Mouse (Mus musculus): Measurements from ENCODE around the gene Snx18.
A peak's percentile ranks its signal among the peaks of the same experiment; 100 is the strongest.

DNA sequence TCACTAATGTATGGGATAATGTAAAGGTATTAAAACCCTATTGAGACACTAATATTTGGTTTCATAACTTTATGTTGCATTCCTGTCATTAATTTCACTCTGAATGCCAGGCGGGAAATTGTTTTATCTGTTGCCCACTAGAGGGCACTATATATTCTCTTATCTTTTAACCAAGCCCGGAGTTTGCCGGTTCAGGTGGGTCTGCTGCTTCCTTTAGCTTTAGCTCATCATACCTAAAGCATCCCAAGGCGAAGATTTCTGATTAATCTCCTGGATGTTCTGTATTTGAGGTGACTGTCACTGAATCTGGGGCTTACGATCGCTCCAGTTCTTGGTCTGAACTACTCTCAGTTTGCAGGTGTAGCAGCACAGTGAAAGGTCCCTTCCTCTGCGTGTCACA, 20.6 kb upstream of the Snx18 start:
- TF ChIP-seq CTCF (IDR thresholded peaks at IDR 0.05; ENCODE audit: low read depth): peak; percentile 76
- no peak for TF ChIP-seq EP300 (optimal IDR thresholded peaks at IDR 0.05)

All from stomach, postnatal 0 days (tissue).